Mouse (Mus musculus) NIH3T3 (cell line): ENCODE data around the gene Zbtb44.

Experiments used
- DNase-seq: peaks from one replicate; pipeline ENCODE4 v3.0.0-alpha.2; 2012; ENCODE audit warnings: low read depth

The Zbtb44 gene

DNA sequence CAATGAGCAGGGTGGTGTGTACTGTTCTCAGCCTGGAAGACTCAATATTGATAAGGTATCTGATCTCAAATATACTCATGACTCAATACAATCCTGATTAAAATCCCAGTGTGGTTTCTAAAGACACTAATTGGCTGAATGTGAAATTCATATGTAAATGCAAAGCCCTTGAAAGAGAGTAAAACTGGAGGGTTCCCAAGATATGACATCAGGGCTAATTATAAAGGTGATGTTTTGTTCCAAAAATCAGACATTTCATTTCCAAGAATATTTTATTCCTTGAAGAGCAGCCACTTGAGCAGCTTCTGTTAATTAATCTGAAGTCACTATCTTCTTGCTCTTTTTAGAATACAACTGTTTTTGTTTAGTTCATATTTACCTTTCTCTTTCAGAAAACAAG lies 85.1 kb downstream of the Zbtb44 start:
- no peak for DNase-seq

- no peak for DNase-seq
These were observed 86.6 kb downstream of the Zbtb44 start for GRCm38 (mm10) chr9:31117088-31117487.

DNA sequence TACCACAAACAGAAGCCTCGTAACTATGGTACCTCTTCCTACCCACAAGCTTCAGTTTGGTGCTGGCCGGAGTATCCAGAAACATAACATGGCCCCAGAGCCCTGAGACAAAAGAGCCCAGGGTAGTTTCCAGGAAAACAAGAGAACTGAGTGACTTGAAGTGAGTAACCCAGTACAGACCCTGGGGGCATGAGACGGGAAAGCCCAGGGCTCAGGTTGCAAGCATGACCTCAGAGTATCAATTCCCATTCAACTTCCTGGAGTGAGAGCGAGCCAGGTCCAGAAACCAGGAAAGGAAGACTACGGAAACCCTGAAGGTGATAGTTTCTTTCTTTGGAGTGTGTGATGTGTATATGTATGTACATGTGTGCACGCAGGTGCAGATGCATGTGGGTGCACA lies 87.0 kb downstream of the Zbtb44 start:
- no peak for DNase-seq

- DNase-seq: no peak
These were observed 88.3 kb downstream of the Zbtb44 start for GRCm38 (mm10) chr9:31118520-31119298.

DNA sequence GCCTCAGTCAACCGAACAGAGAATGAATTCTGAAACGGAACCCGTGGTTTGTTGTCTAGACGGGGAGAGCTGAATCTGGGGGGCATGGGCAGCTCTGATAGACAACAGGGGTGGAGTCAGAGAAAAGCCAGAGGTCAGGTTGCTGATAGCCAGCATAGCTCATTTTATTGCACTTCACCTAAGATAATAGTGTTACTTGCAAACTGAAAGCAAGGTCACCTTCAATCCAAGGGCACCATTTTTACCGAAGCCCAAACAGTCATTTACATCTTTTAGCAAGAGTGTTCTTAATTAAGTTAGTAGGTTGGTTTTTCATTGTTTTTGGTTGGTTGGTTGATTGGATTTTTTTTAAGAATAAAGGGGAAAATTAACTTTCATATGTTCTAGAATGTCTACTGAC lies 89.0 kb downstream of the Zbtb44 start:
- DNase-seq: no peak

- DNase-seq: no peak
These were observed 89.6 kb downstream of the Zbtb44 start for GRCm38 (mm10) chr9:31119882-31120532.

GRCm38 (mm10) chr9:31120533-31120915 lies 90.1 kb downstream of the Zbtb44 start:
- DNase-seq: no peak

DNA sequence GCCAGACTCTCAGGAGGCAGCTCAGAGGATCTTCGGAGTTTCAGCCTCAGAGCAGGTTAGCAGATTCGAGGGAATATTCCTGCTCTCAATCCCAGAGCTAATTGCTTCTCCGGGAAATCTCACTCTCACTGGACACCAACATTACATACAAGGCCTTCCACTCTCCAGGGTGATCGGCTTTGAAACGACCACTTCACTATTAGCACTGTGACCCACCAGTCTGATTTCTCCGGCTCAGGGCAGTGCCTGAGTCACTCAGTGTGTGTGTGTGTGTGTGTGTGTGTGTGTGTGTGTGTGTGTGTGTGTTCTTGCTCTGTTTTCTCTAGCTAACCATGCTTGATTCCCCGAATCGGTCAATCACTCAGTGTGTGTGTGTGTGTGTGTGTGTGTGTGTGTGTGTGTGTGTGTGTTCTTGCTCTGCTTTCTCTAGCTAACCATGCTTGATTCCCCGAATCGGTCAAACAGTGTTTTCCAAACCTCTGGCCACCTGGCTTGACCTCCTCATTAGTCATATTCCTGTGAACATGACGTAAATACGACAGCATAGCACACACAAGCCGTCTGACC lies 92.1 kb downstream of the Zbtb44 start:
- no peak for DNase-seq
